Mouse (Mus musculus) hindbrain, embryonic 16.5 days (tissue): Measurements from ENCODE around the gene Fam240a. TPM values are rescaled to one million over a fixed set of nuclear protein-coding genes. Genes with fewer than 3 reads are reported as not detected.
A peak's percentile ranks its signal among the peaks of the same experiment; 100 is the strongest.

Experiments used
- ATAC-seq: fragments of 200-750 bp; cut with Nextera tagmentation; 2 replicates; pipeline ENCODE4 v1.8.0; 2017; ENCODE audit warnings: moderate TSS enrichment, moderate library complexity
- H3K27ac ChIP-seq: fragments of 300-500 bp; sonication (generic); 2 replicates; pipeline ENCODE4 v1.5.1; 2014; ENCODE audit warnings: low read depth, mild to moderate bottlenecking, control low read depth, low read length, moderate library complexity
- H3K27me3 ChIP-seq: fragments of 300-500 bp; sonication (generic); replicated peaks from 2 replicates; pipeline ENCODE4 v1.6.1; 2014; ENCODE audit warnings: low read length; ENCODE audit not compliant: control insufficient read depth, insufficient read depth
- H3K36me3 ChIP-seq: fragments of 300-500 bp; sonication (generic); 2 replicates; pipeline ENCODE4 v1.6.1; 2014; ENCODE audit warnings: mild to moderate bottlenecking, low read length, moderate library complexity, mixed read lengths; ENCODE audit not compliant: control insufficient read depth, insufficient read depth
- H3K4me1 ChIP-seq: fragments of 300-500 bp; sonication (generic); 2 replicates; pipeline ENCODE4 v1.6.1; 2014; ENCODE audit warnings: low read depth, low read length; ENCODE audit not compliant: control insufficient read depth, insufficient read depth
- H3K4me2 ChIP-seq: fragments of 300-500 bp; sonication (generic); 2 replicates; pipeline ENCODE4 v1.6.1; 2014; ENCODE audit warnings: mild to moderate bottlenecking, low read length, control low read depth, moderate library complexity
- H3K4me3 ChIP-seq: fragments of 300-500 bp; sonication (generic); 2 replicates; pipeline ENCODE4 v1.5.1; 2014; ENCODE audit warnings: mild to moderate bottlenecking, low read length, control low read depth, moderate library complexity
- H3K9ac ChIP-seq: fragments of 300-500 bp; sonication (generic); 2 replicates; pipeline ENCODE4 v1.6.1; 2014; ENCODE audit warnings: low read depth, mild to moderate bottlenecking, control low read depth, low read length, moderate library complexity
- H3K9me3 ChIP-seq: fragments of 300-500 bp; sonication (generic); 2 replicates; pipeline ENCODE4 v1.6.1; 2014; ENCODE audit warnings: mild to moderate bottlenecking, low read length, moderate library complexity; ENCODE audit not compliant: control insufficient read depth
- WGBS: fragments of 180-500 bp; shearing (Covaris S2); extraction: QIAGEN DNeasy Blood & Tissue Kit; methylation state at CpG from one replicate; pipeline ENCODE4 v1.1.7; 2014; 5-methylcytosine and 5-hydroxymethylcytosine counted together
- polyA plus RNA-seq: library from polyadenylated mRNA; unstranded; fragments of >200 nt; fragmentation: Nextera tagmentation; extraction: Ambion mirVana; gene quantifications from 2 replicates; pipeline ENCODE4 v1.2.1, GENCODE M21; 2015

Fam240a gene
- polyA plus RNA-seq, 1 experiment from 2014 or later = not detected

DNA sequence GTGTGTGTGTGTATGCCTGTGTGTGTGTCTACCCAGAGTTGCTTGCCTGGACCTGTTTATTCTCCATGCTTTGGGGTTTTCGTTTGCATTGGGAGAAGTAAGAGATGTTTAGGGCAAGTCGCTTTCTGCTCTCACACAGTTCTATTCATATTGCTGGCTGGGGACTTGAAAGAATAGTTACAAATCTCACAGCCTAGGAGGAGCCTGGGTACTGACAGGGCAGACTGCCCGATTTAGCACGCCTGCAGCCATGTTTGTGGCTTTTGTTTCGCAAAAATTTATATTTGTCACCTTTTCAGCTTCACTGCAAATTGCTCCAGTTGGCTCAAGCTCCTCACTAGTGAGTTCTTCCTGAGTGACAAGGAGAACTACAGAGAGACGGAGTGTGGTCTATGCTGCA is 14.9 kb upstream of the Fam240a start:
- peak; percentile 44; the same call in 1 of the 2 replicates for ATAC-seq
- WGBS = 44% methylated on average over 6 of the region's 6 CpGs
- Histone ChIP-seq H3K9me3 (no peaks in the 10 kb centered on the region), H3K36me3 (no peaks in the 10 kb centered on the region), H3K4me2 (no peak overlapping the region), H3K27ac (0 out of 2 replicates have a peak overlapping the region, but pooled peaks have one; percentile 17), H3K4me1 (peaks cover 7% of the 10 kb centered on the region), H3K9ac (no peak overlapping the region), H3K4me3 (no peak overlapping the region), H3K27me3 (no peaks in the 10 kb centered on the region)

GRCm38 (mm10) chr9:110922759-110923158 is 6.1 kb upstream of the Fam240a start:
- H3K9ac ChIP-seq = no peak overlapping the region
- peaks cover 2% of the 10 kb centered on the region; the same call in 1 of the 2 replicates for H3K4me1 ChIP-seq
- no peaks in the 10 kb centered on the region for H3K27me3 ChIP-seq
- no peak overlapping the region for H3K27ac ChIP-seq
- 18% methylated on average over 7 of the region's 7 CpGs for WGBS
- no peak for ATAC-seq
- no peaks in the 10 kb centered on the region for H3K36me3 ChIP-seq
- no peak overlapping the region for H3K4me3 ChIP-seq
- no peaks in the 10 kb centered on the region for H3K9me3 ChIP-seq
- H3K4me2 ChIP-seq = no peak overlapping the region

DNA sequence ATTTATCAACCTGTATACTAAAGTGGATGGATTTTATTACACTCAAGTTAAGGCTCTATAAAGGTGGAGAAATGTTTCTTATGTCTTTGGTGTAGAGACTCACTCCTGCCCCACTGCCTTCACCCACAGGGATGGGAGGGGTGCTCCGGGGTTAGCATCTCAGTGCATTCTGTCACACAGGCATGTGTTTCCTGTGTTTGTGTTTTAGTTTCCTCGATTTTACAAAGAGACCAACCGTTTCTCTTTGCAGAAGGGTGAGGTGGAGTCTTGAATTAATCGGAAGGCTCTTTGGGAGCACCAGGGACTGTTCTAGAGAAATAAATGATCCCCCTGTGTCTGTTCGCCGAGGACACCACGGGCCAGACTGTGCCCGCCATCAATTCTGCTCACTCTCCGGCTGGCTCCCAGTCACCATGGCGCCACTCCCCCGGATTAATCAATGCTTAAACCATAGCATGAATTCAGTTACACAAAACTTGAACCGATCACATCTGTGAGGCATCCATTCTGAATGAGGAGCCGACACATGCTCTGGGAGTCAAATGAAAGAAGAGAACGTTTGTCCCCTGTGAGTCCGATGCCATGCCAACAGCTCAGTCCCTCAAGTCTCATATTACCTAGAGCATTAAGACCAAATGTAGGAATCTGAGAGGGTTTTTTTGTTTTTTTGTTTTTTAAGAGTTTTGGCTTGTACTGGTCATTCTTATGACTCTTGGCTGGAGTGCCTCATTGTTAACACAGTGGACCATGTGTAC is 4.2 kb upstream of the Fam240a start:
- 43% methylated on average over 15 of the region's 15 CpGs for WGBS
- H3K27ac ChIP-seq = no peak overlapping the region
- H3K4me2 ChIP-seq = no peak overlapping the region; the same call in 1 of the 2 replicates
- ATAC-seq = peak; percentile 73
- H3K27me3 ChIP-seq = no peaks in the 10 kb centered on the region
- H3K9me3 ChIP-seq = no peaks in the 10 kb centered on the region
- no peak overlapping the region for H3K4me3 ChIP-seq
- peaks cover 2% of the 10 kb centered on the region; the same call in 1 of the 2 replicates for H3K4me1 ChIP-seq
- no peak overlapping the region for H3K9ac ChIP-seq
- no peaks in the 10 kb centered on the region for H3K36me3 ChIP-seq

DNA sequence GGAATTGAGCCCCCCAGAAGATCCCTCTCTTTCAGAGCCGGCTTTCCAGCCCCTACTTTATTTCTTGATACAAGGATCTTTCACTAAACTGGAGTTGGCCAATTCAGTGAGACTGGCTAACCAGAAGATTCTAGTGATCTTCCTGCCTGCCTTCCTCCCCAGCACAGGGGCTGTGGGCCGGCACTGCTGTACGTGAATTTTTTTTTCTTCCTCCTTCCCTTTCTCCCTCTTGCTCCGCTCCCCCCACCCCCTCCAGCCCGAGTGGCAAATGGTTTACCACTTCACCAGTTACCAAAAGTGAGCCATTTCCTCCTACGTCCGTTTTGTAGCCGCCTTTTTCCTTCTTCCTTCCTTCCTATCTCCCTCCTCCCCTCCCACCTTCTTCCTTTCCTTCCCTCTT is 1.2 kb downstream of the Fam240a start:
- no peak overlapping the region for H3K27ac ChIP-seq
- no peak overlapping the region for H3K9ac ChIP-seq
- 74% methylated on average over 8 of the region's 8 CpGs for WGBS
- H3K4me1 ChIP-seq = no peaks in the 10 kb centered on the region
- H3K4me2 ChIP-seq = no peak overlapping the region
- H3K36me3 ChIP-seq = no peaks in the 10 kb centered on the region
- no peak overlapping the region for H3K4me3 ChIP-seq
- no peaks in the 10 kb centered on the region for H3K27me3 ChIP-seq
- H3K9me3 ChIP-seq = no peaks in the 10 kb centered on the region
- ATAC-seq = no peak

DNA sequence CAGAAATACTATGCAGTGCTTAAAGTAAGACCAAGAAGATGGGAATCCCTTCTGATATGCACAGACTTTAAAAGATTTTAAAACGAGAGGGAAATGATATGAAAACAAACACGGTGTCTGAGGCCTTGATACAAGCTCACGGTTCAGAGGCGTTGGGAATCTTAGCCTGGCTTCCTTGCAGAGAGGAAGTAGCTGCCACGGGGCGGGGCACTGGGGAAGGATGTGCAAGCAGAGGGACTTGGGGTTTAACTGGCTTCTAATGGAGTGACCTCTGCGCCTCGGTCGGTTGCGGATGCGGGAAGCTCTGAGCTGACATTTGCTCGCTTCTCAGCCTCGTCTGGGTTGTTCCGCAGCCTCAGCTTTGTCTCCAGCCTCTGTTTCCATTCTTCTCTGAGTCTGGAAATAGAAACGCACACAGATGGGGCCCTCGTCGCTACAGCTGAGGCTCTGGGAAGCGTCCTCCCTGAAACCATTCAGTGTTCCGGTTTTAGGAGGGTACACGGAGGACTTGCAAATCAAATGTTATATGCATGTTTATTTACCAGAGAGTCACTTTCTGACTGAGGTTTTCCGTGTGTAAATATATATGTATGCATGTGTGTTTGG is 1.9 kb downstream of the Fam240a start:
- no peaks in the 10 kb centered on the region for H3K36me3 ChIP-seq
- no peak overlapping the region for H3K4me3 ChIP-seq
- no peaks in the 10 kb centered on the region for H3K4me1 ChIP-seq
- H3K27ac ChIP-seq = no peak overlapping the region
- H3K9ac ChIP-seq = no peak overlapping the region
- ATAC-seq = no peak
- 53% methylated on average over 21 of the region's 21 CpGs for WGBS
- H3K27me3 ChIP-seq = no peaks in the 10 kb centered on the region
- H3K9me3 ChIP-seq = no peaks in the 10 kb centered on the region
- H3K4me2 ChIP-seq = no peak overlapping the region

- 76% methylated on average over 6 of the region's 6 CpGs for WGBS
- H3K9ac ChIP-seq = no peak overlapping the region
- H3K4me1 ChIP-seq = no peaks in the 10 kb centered on the region
- H3K4me2 ChIP-seq = no peak overlapping the region
- H3K36me3 ChIP-seq = no peaks in the 10 kb centered on the region
- no peaks in the 10 kb centered on the region for H3K9me3 ChIP-seq
- no peak overlapping the region for H3K4me3 ChIP-seq
- no peak overlapping the region for H3K27ac ChIP-seq
- no peaks in the 10 kb centered on the region for H3K27me3 ChIP-seq
- no peak for ATAC-seq
These were observed 7.2 kb downstream of the Fam240a start for GRCm38 (mm10) chr9:110909371-110909967.

DNA sequence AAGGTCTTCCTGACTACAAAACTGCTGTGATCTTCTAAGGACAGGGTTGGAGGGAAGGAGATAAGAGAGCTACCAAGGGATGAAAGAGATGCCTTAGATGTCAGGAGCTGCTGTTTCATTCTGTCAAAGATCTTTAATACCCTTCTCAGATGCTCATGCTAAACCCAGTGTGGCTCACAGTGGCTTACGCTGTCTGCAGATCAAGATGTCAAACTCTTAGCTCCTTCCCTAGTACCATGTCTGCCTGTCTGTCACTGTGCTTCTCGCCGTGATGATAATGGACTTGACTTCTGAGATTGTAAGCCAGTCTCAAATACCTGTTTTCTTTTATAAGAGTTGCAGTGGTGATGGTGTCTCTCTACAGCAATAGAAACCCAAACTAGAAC is 8.0 kb downstream of the Fam240a start:
- WGBS = 95% methylated on average over 3 of the region's 3 CpGs
- Histone ChIP-seq H3K9me3 (no peaks in the 10 kb centered on the region), H3K4me2 (no peak overlapping the region), H3K27ac (no peak overlapping the region), H3K36me3 (no peaks in the 10 kb centered on the region), H3K4me1 (no peaks in the 10 kb centered on the region), H3K4me3 (no peak overlapping the region), H3K27me3 (no peaks in the 10 kb centered on the region), H3K9ac (no peak overlapping the region)
- no peak for ATAC-seq

- no peak overlapping the region for H3K9ac ChIP-seq
- ATAC-seq = no peak
- WGBS = 87% methylated on average over 4 of the region's 4 CpGs
- no peaks in the 10 kb centered on the region for H3K4me1 ChIP-seq
- no peaks in the 10 kb centered on the region for H3K27me3 ChIP-seq
- H3K4me3 ChIP-seq = no peak overlapping the region
- no peak overlapping the region for H3K27ac ChIP-seq
- H3K4me2 ChIP-seq = no peak overlapping the region
- H3K36me3 ChIP-seq = no peaks in the 10 kb centered on the region
- H3K9me3 ChIP-seq = no peaks in the 10 kb centered on the region
These were observed 8.6 kb downstream of the Fam240a start for GRCm38 (mm10) chr9:110907838-110908630.
